Mouse (Mus musculus): ENCODE data around the gene Abcb6. TPM values are rescaled to one million over a fixed set of nuclear protein-coding genes. Genes with fewer than 3 reads are reported as not detected.
A peak's percentile ranks its signal among the peaks of the same experiment; 100 is the strongest.

Abcb6 gene
- polyA plus RNA-seq, 1 experiment from 2014 or later, result 30.6 TPM

DNA sequence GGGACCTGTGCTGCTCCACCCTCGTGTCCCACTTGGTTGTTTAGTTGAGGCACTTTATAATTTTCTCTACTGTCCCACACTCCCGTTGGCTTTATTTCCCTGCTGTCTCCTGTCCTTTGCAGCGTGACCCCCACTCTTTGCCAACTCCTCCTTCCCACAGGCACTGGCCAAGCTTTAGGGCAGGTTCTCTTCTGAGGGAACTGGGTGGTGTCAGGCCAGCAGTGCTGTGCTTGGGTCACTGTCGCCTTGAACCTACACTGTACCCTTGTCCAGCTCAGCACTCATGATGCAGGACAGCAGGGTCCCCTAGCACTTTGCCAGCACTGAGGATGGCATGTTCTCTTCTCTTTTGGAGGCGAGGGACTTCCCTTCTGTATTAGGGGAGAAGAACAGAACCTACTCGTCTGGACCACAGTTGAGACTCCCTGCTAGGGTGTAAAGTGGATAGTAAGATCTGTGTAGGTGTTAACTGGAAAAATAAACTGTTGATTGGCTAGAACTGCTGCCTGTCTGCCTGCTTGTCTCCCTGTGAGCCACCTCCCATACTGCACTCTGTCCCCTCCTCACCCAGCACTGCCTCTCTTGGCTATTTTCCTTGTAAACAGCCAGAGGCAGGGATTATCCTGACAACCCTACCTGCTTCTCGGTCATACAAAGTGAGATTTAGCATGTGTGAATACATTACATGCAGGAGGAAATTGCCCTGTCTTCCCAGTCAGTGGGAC lies 32.6 kb downstream of the Abcb6 start:
- Histone ChIP-seq H3K4me3 (ENCODE audit: low read depth, low read length) (no peak overlapping the region), H3K4me2 (ENCODE audit: low read depth) (no peak overlapping the region), H3K4me1 (ENCODE audit: control insufficient read depth, insufficient read depth, low read length) (peaks cover 4% of the 10 kb centered on the region; the same call in 1 of the 2 replicates), H3K9me3 (ENCODE audit: control insufficient read depth, low read length) (no peaks in the 10 kb centered on the region), H3K27me3 (ENCODE audit: control insufficient read depth, insufficient read depth, low read length) (no peaks in the 10 kb centered on the region), H3K9ac (ENCODE audit: low read length) (no peak overlapping the region), H3K27ac (ENCODE audit: low read depth, low read length) (no peak overlapping the region), H3K36me3 (ENCODE audit: control insufficient read depth, insufficient read depth, low read length) (peaks cover 10% of the 10 kb centered on the region)
- ATAC-seq (ENCODE audit: insufficient read depth, low FRiP score, low TSS enrichment), result no peak
- WGBS, result 85% methylated on average over 7 of the region's 7 CpGs
- DNase-seq (ENCODE audit: low spot score), result no peak

DNA sequence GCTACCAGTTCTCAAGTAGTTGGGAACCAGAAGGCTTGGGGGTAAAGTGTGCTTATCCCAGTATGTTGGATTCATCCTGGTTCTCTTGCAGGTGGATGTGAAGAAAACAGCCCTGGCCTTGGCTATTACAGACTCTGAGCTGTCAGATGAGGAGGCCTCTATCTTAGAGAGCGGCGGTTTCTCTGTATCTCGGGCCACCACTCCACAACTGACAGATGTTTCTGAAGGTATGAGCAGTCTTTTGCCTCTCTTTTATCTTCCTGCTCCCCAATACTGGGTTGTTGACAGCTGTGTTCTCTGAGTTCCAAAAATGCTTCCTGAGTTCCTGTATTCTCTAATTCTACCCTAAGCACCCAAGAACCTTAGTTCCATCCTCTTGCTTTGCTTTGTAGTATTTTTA lies 34.6 kb downstream of the Abcb6 start:
- no peak overlapping the region for H3K4me3 ChIP-seq (ENCODE audit: low read depth, low read length)
- WGBS, result 91% methylated on average over 3 of the region's 3 CpGs
- peaks cover 10% of the 10 kb centered on the region for H3K36me3 ChIP-seq (ENCODE audit: control insufficient read depth, insufficient read depth, low read length)
- H3K9me3 ChIP-seq (ENCODE audit: control insufficient read depth, low read length), result no peaks in the 10 kb centered on the region
- peaks cover 11% of the 10 kb centered on the region; the same call in 1 of the 2 replicates for H3K4me1 ChIP-seq (ENCODE audit: control insufficient read depth, insufficient read depth, low read length)
- H3K9ac ChIP-seq (ENCODE audit: low read length), result no peak overlapping the region
- no peak overlapping the region for H3K4me2 ChIP-seq (ENCODE audit: low read depth)
- DNase-seq (ENCODE audit: low spot score), result no peak
- H3K27me3 ChIP-seq (ENCODE audit: control insufficient read depth, insufficient read depth, low read length), result no peaks in the 10 kb centered on the region
- no peak overlapping the region for H3K27ac ChIP-seq (ENCODE audit: low read depth, low read length)
- no peak for ATAC-seq (ENCODE audit: insufficient read depth, low FRiP score, low TSS enrichment)

GRCm38 (mm10) chr1:75142301-75143261 lies 37.6 kb downstream of the Abcb6 start, which contains the start of the genes Cnppd1 and Retreg2:
Cnppd1 (minus strand) TSS chr1:75142711.
Retreg2 (plus strand) TSS chr1:75142778.
- no peaks in the 10 kb centered on the region for H3K9me3 ChIP-seq (ENCODE audit: control insufficient read depth, low read length)
- H3K4me3 ChIP-seq (ENCODE audit: low read depth, low read length), result peak within 1 kb of the TSS; percentile 86
- peak within 1 kb of the TSS; percentile 98 for H3K4me2 ChIP-seq (ENCODE audit: low read depth)
- H3K27me3 ChIP-seq (ENCODE audit: control insufficient read depth, insufficient read depth, low read length), result no peaks in the 10 kb centered on the region
- WGBS, result under 1% methylated on average over 77 of the region's 91 CpGs
- peaks cover 16% of the 10 kb centered on the region; the same call in 1 of the 2 replicates for H3K4me1 ChIP-seq (ENCODE audit: control insufficient read depth, insufficient read depth, low read length)
- H3K27ac ChIP-seq (ENCODE audit: low read depth, low read length), result peak within 1 kb of the TSS; percentile 96
- ATAC-seq (ENCODE audit: insufficient read depth, low FRiP score, low TSS enrichment), result peak; percentile 89
- peaks cover 14% of the 10 kb centered on the region for H3K36me3 ChIP-seq (ENCODE audit: control insufficient read depth, insufficient read depth, low read length)
- H3K9ac ChIP-seq (ENCODE audit: low read length), result peak within 1 kb of the TSS; percentile 92
- peak; percentile 97 for DNase-seq (ENCODE audit: low spot score)

DNA sequence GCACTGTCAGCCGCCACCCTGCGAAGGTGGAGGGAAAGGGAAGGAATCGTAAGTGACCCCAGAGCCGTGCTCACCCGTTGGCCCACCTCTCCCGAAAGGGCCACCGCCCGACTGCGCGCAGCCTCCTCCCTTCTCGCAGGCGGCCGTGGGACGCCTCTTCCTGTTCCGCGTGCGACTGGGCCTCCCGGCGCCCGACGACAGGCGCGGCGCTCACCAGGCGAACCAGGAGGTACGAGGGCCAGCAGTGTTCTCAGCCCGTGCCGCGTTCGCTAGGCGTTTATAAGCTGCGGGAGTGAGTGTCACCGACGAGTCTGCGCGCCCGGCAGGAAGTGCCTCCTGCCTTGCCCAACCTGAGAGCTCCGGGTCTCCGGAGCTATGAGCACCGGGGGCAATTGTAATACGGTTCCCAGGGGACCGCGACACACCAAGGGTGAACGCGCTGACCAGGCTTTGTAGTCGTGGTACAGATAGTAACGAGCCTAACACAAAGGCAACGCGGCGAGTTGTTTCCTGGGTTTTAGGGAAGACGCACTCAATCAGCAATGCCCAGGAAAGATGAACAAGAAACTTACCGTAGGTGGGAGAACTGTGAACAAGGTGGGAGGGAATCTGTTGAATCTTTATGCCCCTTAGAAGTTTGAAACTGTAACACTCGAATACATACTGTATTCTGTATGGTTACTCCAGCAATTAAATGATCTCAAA lies 38.6 kb downstream of the Abcb6 start:
- no peaks in the 10 kb centered on the region for H3K9me3 ChIP-seq (ENCODE audit: control insufficient read depth, low read length)
- under 1% methylated on average over 53 of the region's 53 CpGs for WGBS
- peak overlapping the region; percentile 86 for H3K4me3 ChIP-seq (ENCODE audit: low read depth, low read length)
- H3K27me3 ChIP-seq (ENCODE audit: control insufficient read depth, insufficient read depth, low read length), result no peaks in the 10 kb centered on the region
- H3K27ac ChIP-seq (ENCODE audit: low read depth, low read length), result peak overlapping the region; percentile 64; the same call in 1 of the 2 replicates
- peak overlapping the region; percentile 98 for H3K4me2 ChIP-seq (ENCODE audit: low read depth)
- peaks cover 11% of the 10 kb centered on the region for H3K36me3 ChIP-seq (ENCODE audit: control insufficient read depth, insufficient read depth, low read length)
- DNase-seq (ENCODE audit: low spot score) (peak; percentile 60), ATAC-seq (ENCODE audit: insufficient read depth, low FRiP score, low TSS enrichment) (no peak)
- peak overlapping the region; percentile 92 for H3K9ac ChIP-seq (ENCODE audit: low read length)
- H3K4me1 ChIP-seq (ENCODE audit: control insufficient read depth, insufficient read depth, low read length), result peaks cover 16% of the 10 kb centered on the region; the same call in 1 of the 2 replicates

- no peaks in the 10 kb centered on the region for H3K27me3 ChIP-seq (ENCODE audit: control insufficient read depth, insufficient read depth, low read length)
- ATAC-seq (ENCODE audit: insufficient read depth, low FRiP score, low TSS enrichment), result no peak
- peaks cover 9% of the 10 kb centered on the region; the same call in 1 of the 2 replicates for H3K36me3 ChIP-seq (ENCODE audit: control insufficient read depth, insufficient read depth, low read length)
- peaks cover 16% of the 10 kb centered on the region; the same call in 1 of the 2 replicates for H3K4me1 ChIP-seq (ENCODE audit: control insufficient read depth, insufficient read depth, low read length)
- no peak for DNase-seq (ENCODE audit: low spot score)
- 64% methylated on average over 4 of the region's 4 CpGs for whole genome bisulfite sequencing
- H3K9ac ChIP-seq (ENCODE audit: low read length), result peak overlapping the region; percentile 92
- no peaks in the 10 kb centered on the region for H3K9me3 ChIP-seq (ENCODE audit: control insufficient read depth, low read length)
- no peak overlapping the region for H3K27ac ChIP-seq (ENCODE audit: low read depth, low read length)
- H3K4me2 ChIP-seq (ENCODE audit: low read depth), result peak overlapping the region; percentile 98
- peak overlapping the region; percentile 86 for H3K4me3 ChIP-seq (ENCODE audit: low read depth, low read length)
Measured at GRCm38 (mm10) chr1:75140601-75141190, 39.5 kb downstream of the Abcb6 start.

DNA sequence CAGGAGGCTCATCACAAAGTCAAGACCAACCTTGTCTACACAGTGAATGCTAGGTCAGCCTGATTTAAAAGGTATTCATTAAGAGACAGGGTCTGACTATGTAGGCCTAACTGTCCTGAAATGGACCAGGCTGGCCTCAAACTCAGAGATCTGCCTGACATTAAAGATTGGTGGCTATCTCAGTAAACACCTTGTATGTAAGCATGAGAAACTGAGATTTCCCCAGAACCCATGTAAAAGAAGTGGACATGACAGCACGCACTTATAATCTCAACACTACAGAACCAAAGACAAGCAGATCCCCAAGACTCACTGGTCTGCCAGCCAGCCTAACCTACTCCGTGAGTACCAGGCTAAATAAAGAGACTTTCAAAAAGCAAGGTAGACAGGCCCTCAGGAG lies 41.7 kb downstream of the Abcb6 start:
- 95% methylated on average over 2 of the region's 2 CpGs for WGBS

DNA sequence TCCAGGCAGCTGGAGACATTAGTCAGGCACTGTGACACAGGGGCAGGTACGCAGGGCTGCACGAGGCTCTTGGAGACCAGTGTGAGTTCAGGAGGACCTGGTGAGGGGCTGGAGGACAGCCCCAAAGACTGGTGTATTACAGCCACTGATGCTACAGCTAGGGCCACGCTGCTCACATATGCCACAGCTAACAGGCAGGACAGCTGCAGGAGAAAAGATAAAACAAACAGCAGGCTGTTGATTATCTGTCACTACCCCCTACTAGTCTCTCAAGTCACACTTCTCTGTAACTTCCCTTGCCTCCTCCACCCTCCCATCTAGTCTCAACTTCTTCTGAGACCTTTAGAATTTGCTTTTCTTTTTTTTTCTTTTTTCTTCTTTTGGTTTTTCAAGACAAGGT lies 43.5 kb downstream of the Abcb6 start:
- WGBS, result 69% methylated on average over 3 of the region's 3 CpGs
- ATAC-seq (ENCODE audit: insufficient read depth, low FRiP score, low TSS enrichment), result no peak
- Histone ChIP-seq H3K27me3 (ENCODE audit: control insufficient read depth, insufficient read depth, low read length) (no peaks in the 10 kb centered on the region), H3K9ac (ENCODE audit: low read length) (no peak overlapping the region), H3K9me3 (ENCODE audit: control insufficient read depth, low read length) (no peaks in the 10 kb centered on the region), H3K36me3 (ENCODE audit: control insufficient read depth, insufficient read depth, low read length) (peaks cover 7% of the 10 kb centered on the region; the same call in 1 of the 2 replicates), H3K4me1 (ENCODE audit: control insufficient read depth, insufficient read depth, low read length) (peaks cover 12% of the 10 kb centered on the region; the same call in 1 of the 2 replicates), H3K4me3 (ENCODE audit: low read depth, low read length) (no peak overlapping the region), H3K4me2 (ENCODE audit: low read depth) (no peak overlapping the region), H3K27ac (ENCODE audit: low read depth, low read length) (no peak overlapping the region)
- no peak for DNase-seq (ENCODE audit: low spot score)

More for the DNA sequence above, 41.7 kb downstream of the Abcb6 start:
- DNase-seq (ENCODE audit: low spot score), result no peak
- no peak overlapping the region for H3K27ac ChIP-seq (ENCODE audit: low read depth, low read length)
- H3K36me3 ChIP-seq (ENCODE audit: control insufficient read depth, insufficient read depth, low read length), result peaks cover 7% of the 10 kb centered on the region; the same call in 1 of the 2 replicates
- no peak overlapping the region for H3K4me2 ChIP-seq (ENCODE audit: low read depth)
- no peak overlapping the region for H3K9ac ChIP-seq (ENCODE audit: low read length)
- H3K4me1 ChIP-seq (ENCODE audit: control insufficient read depth, insufficient read depth, low read length), result peaks cover 12% of the 10 kb centered on the region; the same call in 1 of the 2 replicates
- H3K27me3 ChIP-seq (ENCODE audit: control insufficient read depth, insufficient read depth, low read length), result no peaks in the 10 kb centered on the region
- H3K9me3 ChIP-seq (ENCODE audit: control insufficient read depth, low read length), result no peaks in the 10 kb centered on the region
- no peak for ATAC-seq (ENCODE audit: insufficient read depth, low FRiP score, low TSS enrichment)
- no peak overlapping the region for H3K4me3 ChIP-seq (ENCODE audit: low read depth, low read length)

DNA sequence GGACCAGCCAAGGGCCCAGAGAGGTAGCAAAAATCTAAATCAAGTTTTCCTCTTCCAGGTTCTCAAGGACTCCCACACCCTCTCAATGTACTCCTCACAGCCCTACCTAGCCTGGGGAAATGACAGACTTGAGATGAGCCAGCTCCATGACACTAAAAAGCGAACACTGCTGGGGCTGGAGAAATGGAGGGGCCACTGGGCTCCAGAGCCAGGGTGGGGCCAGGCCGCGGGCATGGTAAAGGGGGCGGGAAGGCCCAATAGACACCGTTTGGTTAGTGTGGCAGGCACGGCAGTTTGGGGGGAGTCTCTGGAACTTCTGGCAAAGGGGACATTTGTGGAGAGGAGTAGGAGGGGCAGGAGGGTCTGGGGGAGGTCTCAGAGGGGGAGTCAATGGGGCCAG lies 43.9 kb downstream of the Abcb6 start:
- H3K36me3 ChIP-seq (ENCODE audit: control insufficient read depth, insufficient read depth, low read length), result peaks cover 7% of the 10 kb centered on the region; the same call in 1 of the 2 replicates
- whole genome bisulfite sequencing, result 77% methylated on average over 6 of the region's 6 CpGs
- no peak overlapping the region for H3K27ac ChIP-seq (ENCODE audit: low read depth, low read length)
- no peak for DNase-seq (ENCODE audit: low spot score)
- H3K27me3 ChIP-seq (ENCODE audit: control insufficient read depth, insufficient read depth, low read length), result no peaks in the 10 kb centered on the region
- ATAC-seq (ENCODE audit: insufficient read depth, low FRiP score, low TSS enrichment), result no peak
- H3K4me2 ChIP-seq (ENCODE audit: low read depth), result no peak overlapping the region
- peaks cover 11% of the 10 kb centered on the region; the same call in 1 of the 2 replicates for H3K4me1 ChIP-seq (ENCODE audit: control insufficient read depth, insufficient read depth, low read length)
- H3K9ac ChIP-seq (ENCODE audit: low read length), result no peak overlapping the region
- H3K9me3 ChIP-seq (ENCODE audit: control insufficient read depth, low read length), result no peaks in the 10 kb centered on the region
- H3K4me3 ChIP-seq (ENCODE audit: low read depth, low read length), result no peak overlapping the region
